24 mouse cellular contexts compared by ENCODE assay signal in genomic region chr11:68519815-68520214, GRCm38 (mm10). TPM values are rescaled to one million over a fixed set of nuclear protein-coding genes. Genes with fewer than 3 reads are reported as not detected.
DNase-seq lines count a peak whose midpoint lies in the region; ATAC-seq and TF ChIP-seq lines count a peak whose summit lies in the region.
"Had no signal": no experiment of that assay in that cellular context is flagged by ENCODE, and none has a peak within 500 bp of the region (broad histone marks: within the 10 kb centered on the region; RNA-seq: fewer than 3 reads in every experiment).

No protein-coding gene starts in this region.

- DNase-seq in B cell, adult 2 months = peak; percentile 20 to 28
- peak; percentile 89 for DNase-seq in MEL (ENCODE audit: low read depth, low spot score)
- DNase-seq in thymus, postnatal 10 days (ENCODE audit: low spot score in 2 of 2) = no peak
- no peak for DNase-seq in T-cell, adult 2 months (ENCODE audit: low spot score)
- DNase-seq: adrenal gland, adult 2 months; adrenal gland, postnatal 25 days; cerebellum, adult 2 months; cerebellum, postnatal 10 days; embryo, embryonic 11 days; gastrocnemius, postnatal 36 days; heart, adult 18-20 months had no signal

- H3K27ac ChIP-seq in MEL (ENCODE audit: control insufficient read depth, low read depth, low read length) = peak overlapping the region; percentile 45
- H3K27ac ChIP-seq in heart, embryonic 11.5 days (ENCODE audit: low read depth, low read length) = no peak overlapping the region
- H3K27ac ChIP-seq in forebrain, embryonic 15.5 days (replicated peaks) = no peak overlapping the region
- H3K27ac ChIP-seq: embryonic facial prominence, embryonic 15.5 days; forebrain, embryonic 10.5 days; heart, embryonic 10.5 days; hindbrain, embryonic 10.5 days; hindbrain, embryonic 15.5 days had no signal

- peaks cover 1 to 3% of the 10 kb centered on the region in 2 experiments; a peak in 1 of 4 replicates for H3K27me3 ChIP-seq in MEL (ENCODE audit: control insufficient read depth in 1 of 2, insufficient read depth in 2 of 2, low read length in 2 of 2)
- no peaks in the 10 kb centered on the region for H3K27me3 ChIP-seq in heart, embryonic 11.5 days (ENCODE audit: control insufficient read depth, insufficient read depth, low read length)
- H3K27me3 ChIP-seq in forebrain, embryonic 15.5 days = no peaks in the 10 kb centered on the region
- H3K27me3 ChIP-seq: embryonic facial prominence, embryonic 15.5 days; hindbrain, embryonic 15.5 days had no signal

- TF ChIP-seq CTCF in MEL (IDR thresholded peaks at IDR 0.05 in 2 of 3, conservative IDR thresholded peaks at IDR 0.05 in 1 of 3; ENCODE audit: control insufficient read depth in 1 of 3, insufficient read depth in 1 of 3, low read depth in 2 of 3, low read length in 3 of 3, poor library complexity in 1 of 3, severe bottlenecking in 1 of 3) = no peak

- no peak overlapping the region for H3K9ac ChIP-seq in MEL (ENCODE audit: control insufficient read depth, low read depth, low read length, poor library complexity, severe bottlenecking)
- H3K9ac ChIP-seq in heart, embryonic 11.5 days (ENCODE audit: low read depth, low read length) = no peak overlapping the region
- H3K9ac ChIP-seq in forebrain, embryonic 15.5 days (replicated peaks) = no peak overlapping the region
- H3K9ac ChIP-seq: embryonic facial prominence, embryonic 15.5 days; hindbrain, embryonic 15.5 days had no signal

- no peaks in the 10 kb centered on the region for H3K79me2 ChIP-seq in MEL (ENCODE audit: control insufficient read depth, insufficient read depth, low read length, poor library complexity)

- peak; percentile 53 for ATAC-seq in granulocyte monocyte progenitor cell, adult 5-6 weeks (replicated peaks; ENCODE audit: poor library complexity, severe bottlenecking)
- peak; percentile 54; the same call in 1 of the 2 replicates for ATAC-seq in monocyte, adult 5-6 weeks (replicated peaks; ENCODE audit: insufficient number of reproducible peaks, low FRiP score, low TSS enrichment, poor library complexity, severe bottlenecking)
- ATAC-seq in heart, embryonic 11.5 days (replicated peaks; ENCODE audit: insufficient number of reproducible peaks, low FRiP score, low TSS enrichment) = no peak
- no peak for ATAC-seq in forebrain, embryonic 15.5 days (replicated peaks)
- ATAC-seq: forebrain, embryonic 14.5 days had no signal

- H3K9me3 ChIP-seq in MEL (replicated peaks; ENCODE audit: insufficient read depth, low read length) = no peaks in the 10 kb centered on the region
- H3K9me3 ChIP-seq in heart, embryonic 11.5 days (replicated peaks; ENCODE audit: control insufficient read depth, low read length) = peaks cover 3% of the 10 kb centered on the region; the same call in 1 of the 2 replicates
- no peaks in the 10 kb centered on the region for H3K9me3 ChIP-seq in forebrain, embryonic 15.5 days
- H3K9me3 ChIP-seq: embryonic facial prominence, embryonic 15.5 days; heart, embryonic 10.5 days; hindbrain, embryonic 15.5 days had no signal

- no peak for TF ChIP-seq POLR2A in MEL (IDR thresholded peaks at IDR 0.05; ENCODE audit: control insufficient read depth in 1 of 2, insufficient read depth in 1 of 2, low read depth in 1 of 2, low read length in 2 of 2, poor library complexity in 1 of 2)

- WGBS in heart, embryonic 11.5 days (ENCODE audit: insufficient replicate concordance) = 83% methylated on average over 5 of the region's 5 CpGs
- WGBS in forebrain, embryonic 15.5 days = 88% methylated on average over 5 of the region's 5 CpGs

- H3K4me3 ChIP-seq in MEL (ENCODE audit: control insufficient read depth in 1 of 2, insufficient read depth in 1 of 2, low read depth in 2 of 2, low read length in 2 of 2) = peak overlapping the region in 1 of 2 experiments; percentile 7; a peak in 1 of 4 replicates
- no peak overlapping the region for H3K4me3 ChIP-seq in heart, embryonic 11.5 days (ENCODE audit: low read depth, low read length)
- no peak overlapping the region for H3K4me3 ChIP-seq in forebrain, embryonic 15.5 days
- H3K4me3 ChIP-seq: embryonic facial prominence, embryonic 15.5 days; erythroblast, embryonic 14.5 days; forebrain, embryonic 10.5 days; heart, embryonic 10.5 days; hindbrain, embryonic 10.5 days; hindbrain, embryonic 15.5 days had no signal

- no peak overlapping the region for H3K4me2 ChIP-seq in heart, embryonic 11.5 days
- H3K4me2 ChIP-seq in forebrain, embryonic 15.5 days (replicated peaks) = no peak overlapping the region
- H3K4me2 ChIP-seq: embryonic facial prominence, embryonic 15.5 days; hindbrain, embryonic 15.5 days had no signal

- peak in 1 of 2 experiments; percentile 34; a peak in 1 of 4 replicates for TF ChIP-seq EP300 in MEL (IDR thresholded peaks at IDR 0.05; ENCODE audit: low read depth in 1 of 2, low read length in 2 of 2)

- H3K36me3 ChIP-seq in MEL (ENCODE audit: control insufficient read depth in 1 of 2, insufficient read depth in 2 of 2, low read length in 2 of 2) = peaks cover 0 to 28% of the 10 kb centered on the region in 2 experiments; a peak in 2 of 4 replicates
- H3K36me3 ChIP-seq in heart, embryonic 11.5 days (ENCODE audit: control insufficient read depth, insufficient read depth, low read length) = no peaks in the 10 kb centered on the region
- no peaks in the 10 kb centered on the region for H3K36me3 ChIP-seq in forebrain, embryonic 15.5 days
- H3K36me3 ChIP-seq: embryonic facial prominence, embryonic 15.5 days; forebrain, embryonic 10.5 days; heart, embryonic 10.5 days; hindbrain, embryonic 10.5 days; hindbrain, embryonic 15.5 days had no signal

- TF ChIP-seq RAD21 in MEL (IDR thresholded peaks at IDR 0.05; ENCODE audit: low read depth, low read length) = no peak

- H3K4me1 ChIP-seq in MEL (ENCODE audit: control insufficient read depth in 1 of 2, insufficient read depth in 2 of 2, low read length in 2 of 2) = peaks cover 5 to 27% of the 10 kb centered on the region in 2 experiments
- no peaks in the 10 kb centered on the region for H3K4me1 ChIP-seq in heart, embryonic 11.5 days (ENCODE audit: control insufficient read depth, insufficient read depth, low read length)
- H3K4me1 ChIP-seq in forebrain, embryonic 15.5 days = no peaks in the 10 kb centered on the region
- H3K4me1 ChIP-seq: embryonic facial prominence, embryonic 15.5 days; heart, embryonic 10.5 days; hindbrain, embryonic 15.5 days had no signal

TF ChIP-seq in MEL, 35 proteins besides CTCF, POLR2A, EP300 and RAD21 (continues in another document):
- no peak for TF ChIP-seq KAT2A (conservative IDR thresholded peaks at IDR 0.05; ENCODE audit: low read depth, low read length)
- no peak for TF ChIP-seq MXI1 (IDR thresholded peaks at IDR 0.05; ENCODE audit: low read depth, low read length)
- TF ChIP-seq TCF12 (IDR thresholded peaks at IDR 0.05; ENCODE audit: low read depth, low read length) = 0 out of 2 replicates have a peak, but pooled peaks have one; percentile 14
- TF ChIP-seq MAX (IDR thresholded peaks at IDR 0.05; ENCODE audit: low read length) = no peak
- no peak for TF ChIP-seq NELFE (IDR thresholded peaks at IDR 0.05; ENCODE audit: low read depth, low read length)
- no peak for TF ChIP-seq USF1 (IDR thresholded peaks at IDR 0.05; ENCODE audit: low read depth, low read length)
- 0 out of 2 replicates have a peak, but pooled peaks have one; percentile 28 for TF ChIP-seq ELF1 (IDR thresholded peaks at IDR 0.05; ENCODE audit: low read depth, low read length)
- TF ChIP-seq USF2 (IDR thresholded peaks at IDR 0.05; ENCODE audit: borderline replicate concordance in 1 of 2, insufficient read depth in 1 of 2, low read depth in 1 of 2, low read length in 2 of 2) = no peak
- TF ChIP-seq MEF2A (IDR thresholded peaks at IDR 0.05; ENCODE audit: extremely low read depth, insufficient replicate concordance, low read depth, low read length, poor library complexity, severe bottlenecking) = no peak
- TF ChIP-seq SMC3 (IDR thresholded peaks at IDR 0.05; ENCODE audit: low read depth, low read length) = no peak
- TF ChIP-seq E2F4 (IDR thresholded peaks at IDR 0.05; ENCODE audit: borderline replicate concordance, low read depth, low read length) = no peak
- TF ChIP-seq TAL1 (IDR thresholded peaks at IDR 0.05; ENCODE audit: low read length) = no peak
- TF ChIP-seq ZNF384 (IDR thresholded peaks at IDR 0.05; ENCODE audit: low read depth, low read length) = no peak
- peak; percentile 54; the same call in 1 of the 2 replicates for TF ChIP-seq ETS1 (IDR thresholded peaks at IDR 0.05; ENCODE audit: low read depth, low read length)
- no peak for TF ChIP-seq JUND (IDR thresholded peaks at IDR 0.05; ENCODE audit: low read depth, low read length)
- no peak for TF ChIP-seq POLR2AphosphoS5 (IDR thresholded peaks at IDR 0.05; ENCODE audit: borderline replicate concordance, low read depth, low read length)
- 0 out of 2 replicates have a peak, but pooled peaks have one; percentile 28 for TF ChIP-seq TBP (IDR thresholded peaks at IDR 0.05; ENCODE audit: low read depth, low read length)
- TF ChIP-seq BHLHE40 (IDR thresholded peaks at IDR 0.05; ENCODE audit: borderline replicate concordance, low read depth, low read length) = no peak
- 0 out of 2 replicates have a peak, but pooled peaks have one; percentile 8 for TF ChIP-seq SIN3A (IDR thresholded peaks at IDR 0.05; ENCODE audit: low read length)

RNA-seq across cellular contexts. Expression of gene Pik3r6, which starts 17.0 kb away (rescaled TPM):
- total RNA-seq in MEL (2012; rRNA removed) = 0.36 and 0.42 TPM in 2 replicates
- 1 to 10 TPM in 1 of 2 experiments, not detected in 1; 1.5 TPM for polyA plus RNA-seq in MEL (2012; ENCODE audit: insufficient read depth in 1 of 2, insufficient read length in 2 of 2, low read depth in 1 of 2, low replicate concordance in 2 of 2, missing spikeins in 1 of 2)
- 5.7 and 7.8 TPM in 2 replicates for total RNA-seq in granulocyte monocyte progenitor cell, adult 5-6 weeks (2014; fragmentation: Nextera tagmentation)
- 9.7 and 16.4 TPM in 2 replicates for total RNA-seq in granulocyte monocyte progenitor cell, adult 5-6 weeks (2017)
- total RNA-seq in monocyte, adult 5-6 weeks (2017) = 12.6 to 14.2 TPM (median 13.9 TPM) in 3 replicates
- polyA plus RNA-seq in heart, embryonic 11.5 days (2014; fragmentation: Nextera tagmentation; extraction: Ambion mirVana) = 1.6 and 2.5 TPM in 2 replicates
- polyA plus RNA-seq in forebrain, embryonic 15.5 days (2015; fragmentation: Nextera tagmentation; extraction: Ambion mirVana) = 1.4 and 2.3 TPM in 2 replicates
- polyA plus RNA-seq: C2C12 had no signal

RNA-seq across cellular contexts. Expression of gene Mfsd6l, which starts 36.2 kb away (rescaled TPM):
- not detected in 2 replicates for total RNA-seq in MEL (2012; rRNA removed)
- under 1 TPM in 1 of 2 experiments, not detected in 1; 0.04 TPM for polyA plus RNA-seq in MEL (2012; ENCODE audit: insufficient read depth in 1 of 2, insufficient read length in 2 of 2, low read depth in 1 of 2, low replicate concordance in 2 of 2, missing spikeins in 1 of 2)
- 0.88 TPM in 1 of 2 replicates, not detected in the other for total RNA-seq in granulocyte monocyte progenitor cell, adult 5-6 weeks (2014; fragmentation: Nextera tagmentation)
- 0.26 TPM in 1 of 2 replicates, not detected in the other for total RNA-seq in granulocyte monocyte progenitor cell, adult 5-6 weeks (2017)
- total RNA-seq in monocyte, adult 5-6 weeks (2017) = 0.11 to 1.2 TPM (median 0.48 TPM) in 3 replicates
- polyA plus RNA-seq in heart, embryonic 11.5 days (2014; fragmentation: Nextera tagmentation; extraction: Ambion mirVana) = 0.17 TPM in 1 of 2 replicates, not detected in the other
- not detected in 2 replicates for polyA plus RNA-seq in forebrain, embryonic 15.5 days (2015; fragmentation: Nextera tagmentation; extraction: Ambion mirVana)
- total RNA-seq: gastrocnemius, adult 8-10 months; gastrocnemius, postnatal 36 days had no signal
- polyA plus RNA-seq: C2C12; erythroblast, embryonic 14.5 days; forebrain, embryonic 14.5 days; hindbrain, embryonic 15.5 days had no signal

Comparison
In these comparisons a context has a peak if more than half of its experiments do, and no peak if none do; other contexts are left out.
1. DNase-seq: peak in B cell, adult 2 months (2 of 2) and MEL (single experiment); none in thymus, postnatal 10 days (0 of 2) and T-cell, adult 2 months (single experiment).
2. ATAC-seq: peak in granulocyte monocyte progenitor cell, adult 5-6 weeks (single experiment) and monocyte, adult 5-6 weeks (single experiment); none in heart, embryonic 11.5 days (single experiment) and forebrain, embryonic 15.5 days (single experiment).